Mouse (Mus musculus): Measurements from ENCODE around the gene Cwh43. TPM values are rescaled to one million over a fixed set of nuclear protein-coding genes. Genes with fewer than 3 reads are reported as not detected.
A peak's percentile ranks its signal among the peaks of the same experiment; 100 is the strongest.

Gene Cwh43
- total and polyA plus RNA-seq, 2 experiments from 2014 or later: 0.61 to 0.68 TPM

GRCm38 (mm10) chr5:73406861-73407260, 986 bp downstream of the Cwh43 start:
- Histone ChIP-seq H3K4me1 (ENCODE audit: insufficient read depth, low read length) (no peaks in the 10 kb centered on the region), H3K4me2 (ENCODE audit: low read depth, low read length) (peak overlapping the region; percentile 71; the same call in 1 of the 2 replicates), H3K9me3 (ENCODE audit: low read length) (no peaks in the 10 kb centered on the region), H3K27ac (no peak overlapping the region), H3K36me3 (ENCODE audit: insufficient read depth, low read length) (no peaks in the 10 kb centered on the region), H3K4me3 (ENCODE audit: low read length) (peak overlapping the region; percentile 41), H3K9ac (replicated peaks; ENCODE audit: low read length) (0 out of 2 replicates have a peak overlapping the region, but pooled peaks have one; percentile 30), H3K27me3 (ENCODE audit: insufficient read depth, low read length) (peaks cover 6% of the 10 kb centered on the region; the same call in 1 of the 2 replicates)
- 45% methylated on average over 6 of the region's 6 CpGs for WGBS
- TF ChIP-seq CTCF (IDR thresholded peaks at IDR 0.05; ENCODE audit: low read depth): peak; percentile 36
- ATAC-seq: no peak; the same call in 1 of the 2 replicates
- no peak for DNase-seq (ENCODE audit: low spot score)

DNA sequence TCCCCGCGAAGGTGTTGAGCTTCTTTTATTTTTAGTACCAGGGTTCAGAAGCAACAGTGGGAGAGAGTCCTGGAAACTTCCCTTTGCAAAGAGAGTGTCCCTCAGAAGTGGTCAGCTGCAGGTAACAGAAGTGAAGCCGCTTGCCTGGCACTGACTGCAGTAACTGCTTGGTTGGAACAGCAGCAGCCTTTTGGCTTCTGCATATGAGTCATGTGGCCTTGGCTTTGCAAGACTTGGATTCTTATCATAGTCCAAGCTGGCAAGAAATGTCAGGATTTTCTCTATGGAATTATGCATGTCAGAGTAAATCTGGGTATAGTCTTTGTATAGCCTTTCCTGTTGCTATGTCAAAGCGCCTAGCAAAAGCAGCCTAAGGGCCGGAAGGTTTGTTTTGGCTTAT, 4.1 kb downstream of the Cwh43 start:
- Histone ChIP-seq H3K4me3 (ENCODE audit: low read length) (no peak overlapping the region), H3K9ac (replicated peaks; ENCODE audit: low read length) (no peak overlapping the region), H3K36me3 (ENCODE audit: insufficient read depth, low read length) (no peaks in the 10 kb centered on the region), H3K27me3 (ENCODE audit: insufficient read depth, low read length) (peaks cover 6% of the 10 kb centered on the region; the same call in 1 of the 2 replicates), H3K4me1 (ENCODE audit: insufficient read depth, low read length) (no peaks in the 10 kb centered on the region), H3K27ac (no peak overlapping the region), H3K4me2 (ENCODE audit: low read depth, low read length) (no peak overlapping the region), H3K9me3 (ENCODE audit: low read length) (no peaks in the 10 kb centered on the region)
- ATAC-seq: no peak
- TF ChIP-seq CTCF (IDR thresholded peaks at IDR 0.05; ENCODE audit: low read depth): no peak
- DNase-seq (ENCODE audit: low spot score): no peak
- 75% methylated on average over 5 of the region's 5 CpGs for WGBS

- Histone ChIP-seq H3K9me3 (ENCODE audit: low read length) (no peaks in the 10 kb centered on the region), H3K4me3 (ENCODE audit: low read length) (no peak overlapping the region)
Observed at GRCm38 (mm10) chr5:73411771-73412170, 5.9 kb downstream of the Cwh43 start.

GRCm38 (mm10) chr5:73414172-73414571, 8.3 kb downstream of the Cwh43 start:
- ATAC-seq (no peak), DNase-seq (ENCODE audit: low spot score) (no peak)
- Histone ChIP-seq H3K4me3 (ENCODE audit: low read length) (no peak overlapping the region), H3K4me2 (ENCODE audit: low read depth, low read length) (no peak overlapping the region), H3K27me3 (ENCODE audit: insufficient read depth, low read length) (no peaks in the 10 kb centered on the region), H3K4me1 (ENCODE audit: insufficient read depth, low read length) (no peaks in the 10 kb centered on the region), H3K9ac (replicated peaks; ENCODE audit: low read length) (no peak overlapping the region), H3K36me3 (ENCODE audit: insufficient read depth, low read length) (no peaks in the 10 kb centered on the region), H3K9me3 (ENCODE audit: low read length) (no peaks in the 10 kb centered on the region), H3K27ac (no peak overlapping the region)
- 89% methylated on average over 10 of the region's 10 CpGs for WGBS
- no peak for TF ChIP-seq CTCF (IDR thresholded peaks at IDR 0.05; ENCODE audit: low read depth)

More at GRCm38 (mm10) chr5:73411771-73412170, 5.9 kb downstream of the Cwh43 start:
- 93% methylated on average over 5 of the region's 5 CpGs for WGBS
- no peak for DNase-seq (ENCODE audit: low spot score)
- Histone ChIP-seq H3K4me2 (ENCODE audit: low read depth, low read length) (no peak overlapping the region), H3K27ac (no peak overlapping the region), H3K36me3 (ENCODE audit: insufficient read depth, low read length) (no peaks in the 10 kb centered on the region), H3K27me3 (ENCODE audit: insufficient read depth, low read length) (peaks cover 6% of the 10 kb centered on the region; the same call in 1 of the 2 replicates), H3K9ac (replicated peaks; ENCODE audit: low read length) (no peak overlapping the region), H3K4me1 (ENCODE audit: insufficient read depth, low read length) (no peaks in the 10 kb centered on the region)
- ATAC-seq: no peak
- TF ChIP-seq CTCF (IDR thresholded peaks at IDR 0.05; ENCODE audit: low read depth): no peak

DNA sequence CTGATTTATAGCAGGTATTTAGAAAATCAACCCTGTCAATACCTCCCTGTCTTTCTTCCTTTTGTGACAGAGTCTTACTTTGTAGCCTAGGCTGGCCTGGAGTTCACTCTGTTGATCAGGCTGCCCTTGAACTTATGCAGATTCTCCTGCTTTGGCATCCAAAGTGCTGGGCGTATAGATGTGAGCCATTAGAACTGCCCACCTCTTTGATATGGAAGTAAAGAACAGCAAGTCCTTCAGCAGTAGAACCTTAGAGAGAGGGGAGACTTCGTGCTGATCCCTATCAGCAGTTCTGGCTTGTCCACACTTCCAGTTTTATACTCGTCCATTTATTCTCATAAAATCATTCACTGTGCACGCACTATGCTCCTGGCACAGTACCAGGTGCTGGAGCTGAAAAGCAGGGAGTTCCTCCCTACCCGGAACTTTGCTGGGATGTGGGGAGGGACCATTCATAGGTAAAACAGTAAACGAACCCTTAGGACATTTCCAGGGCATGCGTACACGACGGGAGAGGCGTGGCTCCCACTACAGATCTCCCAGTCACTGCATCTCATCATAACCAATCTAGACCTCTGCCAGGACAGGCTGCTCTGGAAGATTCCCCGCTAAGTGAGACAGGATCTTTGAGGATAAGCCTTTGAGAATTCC, 13.3 kb downstream of the Cwh43 start:
- Histone ChIP-seq H3K4me3 (ENCODE audit: low read length) (no peak overlapping the region), H3K27ac (no peak overlapping the region), H3K9me3 (ENCODE audit: low read length) (no peaks in the 10 kb centered on the region), H3K9ac (replicated peaks; ENCODE audit: low read length) (no peak overlapping the region), H3K27me3 (ENCODE audit: insufficient read depth, low read length) (no peaks in the 10 kb centered on the region), H3K4me1 (ENCODE audit: insufficient read depth, low read length) (no peaks in the 10 kb centered on the region), H3K4me2 (ENCODE audit: low read depth, low read length) (no peak overlapping the region), H3K36me3 (ENCODE audit: insufficient read depth, low read length) (no peaks in the 10 kb centered on the region)
- 65% methylated on average over 11 of the region's 11 CpGs for WGBS
- ATAC-seq (no peak), DNase-seq (ENCODE audit: low spot score) (no peak)
- TF ChIP-seq CTCF (IDR thresholded peaks at IDR 0.05; ENCODE audit: low read depth): no peak

DNA sequence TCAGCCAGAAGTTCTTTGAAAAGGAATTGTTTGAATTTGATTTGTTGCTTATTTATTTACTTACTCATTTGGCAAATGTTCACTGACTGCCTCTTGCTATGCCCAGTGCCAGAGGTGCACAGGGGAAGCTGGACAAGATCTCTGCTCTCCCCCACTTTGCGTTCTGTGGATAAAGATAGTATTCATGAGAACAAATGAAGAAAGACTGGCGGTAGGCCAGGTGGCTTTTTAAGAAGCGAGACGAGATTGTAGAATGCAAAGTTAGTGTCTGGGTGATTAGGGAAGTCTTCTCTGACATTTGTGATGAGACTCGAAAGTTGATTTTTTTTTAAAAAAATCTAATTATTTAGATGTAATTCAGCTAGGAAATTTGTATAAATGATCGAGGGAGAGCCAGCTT, 20.9 kb downstream of the Cwh43 start:
- Histone ChIP-seq H3K9me3 (ENCODE audit: low read length) (no peaks in the 10 kb centered on the region), H3K4me2 (ENCODE audit: low read depth, low read length) (no peak overlapping the region), H3K27me3 (ENCODE audit: insufficient read depth, low read length) (no peaks in the 10 kb centered on the region), H3K36me3 (ENCODE audit: insufficient read depth, low read length) (no peaks in the 10 kb centered on the region), H3K27ac (no peak overlapping the region), H3K4me1 (ENCODE audit: insufficient read depth, low read length) (no peaks in the 10 kb centered on the region), H3K9ac (replicated peaks; ENCODE audit: low read length) (no peak overlapping the region), H3K4me3 (ENCODE audit: low read length) (no peak overlapping the region)
- DNase-seq (ENCODE audit: low spot score) (no peak), ATAC-seq (no peak)
- 52% methylated on average over 6 of the region's 6 CpGs for WGBS
- no peak for TF ChIP-seq CTCF (IDR thresholded peaks at IDR 0.05; ENCODE audit: low read depth)

- DNase-seq (ENCODE audit: low spot score) (peak; percentile 90), ATAC-seq (peak; percentile 88)
- WGBS: 16% methylated on average over 14 of the region's 14 CpGs
- H3K4me3 ChIP-seq (ENCODE audit: low read length): no peak overlapping the region
- TF ChIP-seq CTCF (IDR thresholded peaks at IDR 0.05; ENCODE audit: low read depth): peak; percentile 93
- no peaks in the 10 kb centered on the region for H3K4me1 ChIP-seq (ENCODE audit: insufficient read depth, low read length)
- H3K4me2 ChIP-seq (ENCODE audit: low read depth, low read length): no peak overlapping the region
- no peaks in the 10 kb centered on the region for H3K27me3 ChIP-seq (ENCODE audit: insufficient read depth, low read length)
- H3K36me3 ChIP-seq (ENCODE audit: insufficient read depth, low read length): no peaks in the 10 kb centered on the region
- H3K9me3 ChIP-seq (ENCODE audit: low read length): no peaks in the 10 kb centered on the region
- H3K9ac ChIP-seq (replicated peaks; ENCODE audit: low read length): no peak overlapping the region
- no peak overlapping the region for H3K27ac ChIP-seq
Observed at GRCm38 (mm10) chr5:73431581-73431980, 25.7 kb downstream of the Cwh43 start.
